In genomic region chr13:12296701-12297100, GRCm38 (mm10) we compare ENCODE assay signal across 8 mouse cellular contexts.
A peak's percentile ranks its signal among the peaks of the same experiment; 100 is the strongest.
DNase-seq lines count a peak whose midpoint lies in the region; ATAC-seq lines count a peak whose summit lies in the region.

No protein-coding gene starts in this region.

- DNase-seq in cerebellum, adult 9-10 months: peak; percentile 12
- peak; percentile 21 to 30 for DNase-seq in kidney, adult 8-10 months
- no peak for DNase-seq in kidney, adult 18-20 months
- peak; percentile 66 for DNase-seq in ES-CJ7 (ENCODE audit: low read depth, low spot score)
- DNase-seq in induced T-regulatory cell, adult 2 months (ENCODE audit: low read depth): peak; percentile 30
- DNase-seq in right cerebral cortex, postnatal 10 days (ENCODE audit: low spot score in 2 of 2): peak; percentile 59 to 62
- DNase-seq in cerebellum, adult 11-12 months: no peak

- no peak for ATAC-seq in cerebellum, adult (ENCODE audit: insufficient number of reproducible peaks, low FRiP score, low TSS enrichment)

Comparison
In these comparisons a context has a peak if more than half of its experiments do, and no peak if none do; other contexts are left out.
1. DNase-seq: peak in cerebellum, adult 9-10 months (single experiment), kidney, adult 8-10 months (2 of 2), ES-CJ7 (single experiment), induced T-regulatory cell, adult 2 months (single experiment) and right cerebral cortex, postnatal 10 days (2 of 2); none in kidney, adult 18-20 months (single experiment) and cerebellum, adult 11-12 months (single experiment).